Mouse (Mus musculus) embryonic fibroblast, embryonic 13.5 days (primary cell): ENCODE data around the gene Dennd1b.

ENCODE experiments used
- CTCF ChIP-seq: IDR thresholded peaks from 2 replicates; pipeline ENCODE4 v1.5.1; 2011; ENCODE audit warnings: mild to moderate bottlenecking, control low read depth, low read length, moderate library complexity, borderline replicate concordance; ENCODE audit not compliant: insufficient read depth
- POLR2A ChIP-seq: IDR thresholded peaks from 2 replicates; pipeline ENCODE4 v1.6.1; 2011; ENCODE audit warnings: low read depth, mild to moderate bottlenecking, control low read depth, low read length, moderate library complexity

DNA sequence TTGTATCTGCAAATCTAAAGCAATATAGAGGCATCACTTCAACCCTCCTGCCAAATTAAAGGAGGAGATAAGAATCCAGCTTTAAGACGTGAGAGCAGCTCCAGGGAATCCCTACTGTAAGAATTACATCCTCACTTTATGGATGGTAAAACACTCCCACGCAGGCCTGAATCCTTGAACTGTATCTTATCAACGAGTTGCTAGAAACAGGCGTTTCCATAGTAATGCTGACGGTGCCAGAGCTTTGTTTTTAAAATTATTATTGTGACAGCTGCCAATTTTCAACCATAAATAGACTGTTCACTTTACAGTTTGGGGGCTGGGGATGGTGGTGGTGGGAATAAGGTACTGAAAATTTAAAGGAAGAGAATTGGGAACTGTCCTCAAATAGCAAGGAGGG, 239.8 kb downstream of the Dennd1b start:
- TF ChIP-seq POLR2A (no peak), CTCF (no peak)
